Mouse (Mus musculus): ENCODE measurements around the gene Ttc41.

GRCm38 (mm10) chr10:86728176-86728575 lies 22.6 kb downstream of the Ttc41 start:
- TF ChIP-seq CTCF (IDR thresholded peaks at IDR 0.05; ENCODE audit: low read depth, low read length) = no peak
- TF ChIP-seq GATA1 (IDR thresholded peaks at IDR 0.05; ENCODE audit: borderline replicate concordance, low read length) = no peak
- no peak for TF ChIP-seq POLR2AphosphoS5 (IDR thresholded peaks at IDR 0.05; ENCODE audit: insufficient replicate concordance, low read depth, low read length)
